Mouse (Mus musculus) adrenal gland, postnatal 0 days (tissue): Measurements from ENCODE around the gene Cdk11b. TPM values are rescaled to one million over a fixed set of nuclear protein-coding genes. Genes with fewer than 3 reads are reported as not detected.

Experiments
- polyA plus RNA-seq: library from polyadenylated mRNA; unstranded; fragments of >200 nt; fragmentation: Nextera tagmentation; extraction: Ambion mirVana; gene quantifications from 2 replicates; pipeline ENCODE4 v1.2.1, GENCODE M21; 2015

Gene Cdk11b
- 40.5 and 62.6 TPM in 2 replicates for polyA plus RNA-seq

DNA sequence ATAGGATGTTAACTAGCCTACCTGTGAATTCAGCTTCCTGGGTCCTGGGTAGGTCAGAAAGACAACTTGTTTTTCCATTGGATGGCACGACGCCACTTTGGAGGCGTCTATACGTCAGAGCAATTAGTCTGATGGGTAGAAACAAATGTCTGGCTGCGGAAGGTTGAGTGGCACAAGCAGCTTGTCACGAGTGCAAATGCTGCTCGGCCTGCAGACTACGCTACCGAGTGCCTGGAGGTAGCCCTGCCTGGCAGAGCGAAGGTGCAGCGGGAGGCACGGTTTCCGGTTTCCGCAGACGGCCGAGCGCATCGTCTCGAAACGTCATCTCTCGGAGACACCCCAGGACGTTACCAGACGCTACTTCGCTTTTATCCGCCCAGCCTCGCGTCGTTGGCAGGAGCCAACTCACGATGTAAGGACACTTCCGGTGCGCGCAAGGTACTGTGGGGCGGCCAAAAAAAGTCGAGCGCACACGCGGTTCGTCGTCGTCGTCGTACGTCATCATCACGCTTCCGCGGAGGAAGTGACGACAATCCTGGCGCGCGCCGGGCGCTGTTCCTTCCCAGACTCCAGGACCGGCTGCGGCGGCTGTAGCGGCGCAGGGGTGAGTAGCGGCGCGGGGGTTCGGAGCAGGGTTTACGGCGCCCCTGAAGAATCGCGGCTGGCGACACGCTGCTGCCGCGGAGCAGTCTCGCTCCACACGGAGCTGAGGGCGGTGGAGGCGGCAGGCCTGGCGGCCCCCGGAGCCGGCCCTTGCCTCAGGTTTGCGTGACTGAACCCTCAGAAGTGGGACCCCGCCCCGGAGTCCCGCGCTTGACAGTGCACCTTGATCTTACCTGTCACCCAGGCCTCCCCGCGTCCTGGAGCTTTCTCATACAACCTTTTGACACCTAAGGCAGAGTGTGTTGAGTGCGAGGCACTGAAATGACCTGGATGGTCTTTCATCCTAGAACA is at the start of gene Cdk11b:
TSS of gene Cdk11b (plus strand) at position 517 of the 954 bp plus-strand sequence.

DNA sequence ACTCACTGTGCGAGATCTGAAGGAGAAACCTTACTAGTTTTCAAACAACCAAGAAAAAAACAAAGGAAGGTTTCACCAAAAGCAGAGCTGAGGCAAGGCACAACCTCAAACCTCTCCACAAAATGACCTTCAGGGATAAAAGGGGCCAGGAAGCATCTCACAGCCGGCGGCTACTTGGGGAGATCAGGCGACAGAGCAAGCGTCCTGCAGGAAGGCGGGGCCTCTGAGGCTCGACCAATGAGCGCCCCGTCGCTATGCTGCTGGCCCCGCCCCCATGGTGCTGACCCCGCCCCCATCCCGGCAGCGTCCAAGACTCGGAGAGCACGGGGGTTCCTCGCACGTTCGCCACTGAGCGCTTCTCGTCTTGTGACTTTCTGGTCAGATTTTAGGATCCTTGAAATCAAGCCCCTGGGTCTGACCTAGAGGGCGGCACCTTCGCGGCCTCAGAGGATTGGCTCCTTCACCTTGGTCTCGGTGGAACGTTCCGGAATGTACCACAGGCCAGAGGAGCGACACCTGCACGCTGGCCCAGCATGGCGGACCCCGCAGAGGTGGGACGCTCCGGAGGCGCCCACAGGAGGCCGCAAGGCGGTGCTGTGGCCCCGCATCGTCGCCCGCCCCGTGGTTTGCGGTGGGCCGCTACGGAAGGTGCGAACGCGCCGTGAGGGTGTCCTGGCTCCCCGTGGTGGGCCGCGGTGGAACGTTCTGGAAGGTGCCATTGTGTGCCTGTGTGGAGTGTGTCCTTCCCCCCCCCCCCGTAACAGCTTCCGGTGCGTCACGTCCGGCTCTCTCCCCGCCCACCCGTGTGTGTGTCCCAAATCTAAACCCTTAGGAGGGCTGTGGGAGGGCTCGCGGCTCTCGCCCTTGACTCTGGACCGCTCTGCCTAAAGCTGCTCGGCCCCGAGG is 23.3 kb upstream of the Cdk11b start, which contains the start of gene Slc35e2:
TSS of gene Slc35e2 (plus strand) at position 326 of the 906 bp plus-strand sequence.

DNA sequence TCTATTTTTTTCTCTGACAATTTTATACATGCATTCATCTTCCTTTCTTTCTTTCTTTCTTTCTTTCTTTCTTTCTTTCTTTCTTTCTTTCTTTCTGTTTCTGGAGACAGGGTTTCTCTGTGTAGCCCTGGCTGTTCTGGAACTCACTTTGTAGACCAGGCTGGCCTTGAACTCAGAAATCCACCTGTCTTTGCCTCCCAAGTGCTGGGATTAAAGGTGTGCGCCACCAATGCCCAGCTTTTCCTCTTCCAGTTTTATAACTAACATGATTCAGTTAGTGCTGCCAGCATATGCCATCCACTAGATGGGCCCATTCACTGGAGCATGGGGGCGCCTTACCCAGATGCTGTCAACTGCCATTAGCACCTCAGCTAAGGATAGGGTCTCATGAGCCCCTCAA is 20.7 kb downstream of the Cdk11b start, which contains the start of gene Gm10563:
TSS of gene Gm10563 (minus strand) at position 101 of the 400 bp plus-strand sequence.

DNA sequence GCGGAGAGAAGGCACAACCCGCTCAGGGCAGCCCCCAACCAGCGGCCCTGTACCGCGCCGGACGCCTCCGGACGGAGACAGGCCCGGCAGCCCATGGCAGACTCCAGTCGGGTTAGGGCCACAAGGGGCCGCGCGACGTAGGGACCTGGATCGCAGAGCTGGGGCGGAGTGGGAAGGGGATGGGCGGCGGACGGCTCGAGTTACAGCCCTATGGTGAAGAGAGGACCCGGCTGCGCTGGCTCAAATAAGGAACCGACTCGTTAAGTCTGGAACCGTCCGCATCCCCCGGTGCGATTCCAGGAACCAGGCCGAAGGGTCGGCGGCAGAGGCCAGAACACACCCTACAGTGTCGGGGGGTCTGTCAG is 28.4 kb downstream of the Cdk11b start, which contains the start of gene Mmp23:
TSS of gene Mmp23 (minus strand) at position 299 of the 365 bp plus-strand sequence.

DNA sequence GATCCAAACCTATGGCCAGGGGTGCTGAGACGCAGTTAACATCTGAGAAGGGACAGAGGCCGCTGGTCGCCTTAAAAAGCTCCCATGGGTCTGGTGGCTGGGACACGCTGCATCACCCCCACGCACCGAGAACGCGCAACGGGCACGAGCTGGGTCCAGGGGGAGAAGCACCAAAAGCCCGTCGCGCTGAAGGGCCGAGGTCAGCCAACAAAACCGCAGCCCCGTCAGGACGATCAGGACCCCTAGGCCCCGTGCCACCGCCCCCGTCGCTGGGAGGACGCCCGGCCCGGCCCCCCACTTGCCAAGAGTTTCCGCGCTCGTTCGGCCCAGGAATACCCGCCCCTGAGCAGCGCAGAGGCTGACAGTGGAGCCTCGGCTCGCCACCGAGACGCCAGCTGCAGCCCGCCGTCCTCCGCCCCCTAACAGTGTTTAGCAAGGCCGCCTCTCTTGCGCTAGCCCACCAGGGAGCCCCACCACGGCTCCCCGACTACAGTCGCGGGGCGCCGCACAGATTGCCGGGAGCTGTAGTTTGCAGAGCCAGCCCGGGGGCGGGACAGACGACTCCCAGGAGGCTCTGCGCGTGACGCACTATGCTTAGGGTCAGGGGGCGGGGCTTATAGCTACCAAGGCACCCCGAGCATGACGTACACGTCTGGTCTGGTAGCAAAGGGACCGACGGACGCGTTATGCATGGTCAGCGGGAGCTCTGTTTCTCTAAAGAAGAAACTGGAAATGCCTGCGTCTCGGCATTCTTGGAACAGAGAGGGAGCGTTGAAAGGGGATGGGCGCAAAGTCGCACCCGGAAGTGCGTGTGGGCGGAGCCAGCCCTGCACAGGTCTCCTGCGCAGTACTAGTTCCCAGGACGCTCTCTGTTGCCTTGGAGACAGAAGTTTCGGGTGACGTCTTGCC is 44.3 kb downstream of the Cdk11b start, which contains the start of gene Mib2:
TSS of gene Mib2 (minus strand) at position 510 of the 909 bp plus-strand sequence.

DNA sequence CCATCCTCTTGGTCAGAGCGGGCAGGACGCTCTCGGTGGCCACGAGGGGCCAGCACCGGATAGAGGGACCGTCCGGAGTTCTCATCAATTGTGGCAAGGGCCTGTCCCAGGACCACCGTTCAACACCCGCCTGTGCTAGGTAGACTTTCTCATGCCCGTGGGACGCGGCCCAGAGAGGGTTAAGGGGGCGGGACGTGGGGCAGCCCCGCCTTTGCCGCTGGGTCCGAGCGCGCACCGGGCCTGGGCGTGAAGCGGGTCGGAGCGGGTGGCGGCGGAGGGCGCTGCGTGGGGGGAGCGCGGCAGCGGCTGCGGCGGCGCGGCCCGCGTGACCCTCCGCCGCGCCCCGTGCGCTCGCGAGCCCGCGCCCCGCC is 69.4 kb downstream of the Cdk11b start, which contains the start of gene Fndc10:
TSS of gene Fndc10 (plus strand) at position 232 of the 371 bp plus-strand sequence.

Other genes with a start within 250 kb of the Cdk11b start
- gene Gabrd, start 226.7 kb upstream of the Cdk11b start, polyA plus RNA-seq: 0.22 and 0.27 TPM in 2 replicates
- 1.3 TPM in 2 replicates for gene Cfap74, start 215.7 kb upstream of the Cdk11b start, polyA plus RNA-seq
- gene Tmem52, start 155.7 kb upstream of the Cdk11b start, polyA plus RNA-seq: 6.4 and 21.3 TPM in 2 replicates
- 289 and 296 TPM in 2 replicates for gene Gnb1, start 133.5 kb upstream of the Cdk11b start, polyA plus RNA-seq
- gene Nadk, start 62.5 kb upstream of the Cdk11b start, polyA plus RNA-seq: 69.7 and 136 TPM in 2 replicates
- gene Slc35e2, start 23.4 kb upstream of the Cdk11b start, polyA plus RNA-seq: 5.8 and 7.8 TPM in 2 replicates
- gene Gm10563, start 20.6 kb downstream of the Cdk11b start, polyA plus RNA-seq: not detected in 2 replicates
- gene Mmp23, start 28.5 kb downstream of the Cdk11b start, polyA plus RNA-seq: 73.1 and 96.3 TPM in 2 replicates
- gene Mib2, start 44.3 kb downstream of the Cdk11b start, polyA plus RNA-seq: 22.3 and 24.1 TPM in 2 replicates
- 26.3 and 55.7 TPM in 2 replicates for gene Fndc10, start 69.5 kb downstream of the Cdk11b start, polyA plus RNA-seq
- 224 and 227 TPM in 2 replicates for gene Ssu72, start 79.9 kb downstream of the Cdk11b start, polyA plus RNA-seq
- gene Tmem240, start 109.9 kb downstream of the Cdk11b start, polyA plus RNA-seq: 0.79 and 1.4 TPM in 2 replicates
- 32.3 and 51.0 TPM in 2 replicates for gene Atad3a, start 136.2 kb downstream of the Cdk11b start, polyA plus RNA-seq
- gene Vwa1, start 149.8 kb downstream of the Cdk11b start, polyA plus RNA-seq: 8.0 and 13.1 TPM in 2 replicates
- 0.19 and 0.60 TPM in 2 replicates for gene Tmem88b, start 161.0 kb downstream of the Cdk11b start, polyA plus RNA-seq
- gene Ankrd65, start 165.6 kb downstream of the Cdk11b start, polyA plus RNA-seq: 0.15 TPM in 1 of 2 replicates, not detected in the other
- gene Mrpl20, start 178.0 kb downstream of the Cdk11b start, polyA plus RNA-seq: 301 and 408 TPM in 2 replicates
- 73.0 and 127 TPM in 2 replicates for gene Ccnl2, start 187.6 kb downstream of the Cdk11b start, polyA plus RNA-seq
- gene Aurkaip1, start 206.4 kb downstream of the Cdk11b start, polyA plus RNA-seq: 316 and 348 TPM in 2 replicates
- 159 and 249 TPM in 2 replicates for gene Mxra8, start 214.8 kb downstream of the Cdk11b start, polyA plus RNA-seq
- 11.9 and 14.2 TPM in 2 replicates for gene Dvl1, start 222.5 kb downstream of the Cdk11b start, polyA plus RNA-seq
- 0.14 and 0.16 TPM in 2 replicates for gene Tas1r3, start 238.5 kb downstream of the Cdk11b start, polyA plus RNA-seq
- 7.7 and 9.1 TPM in 2 replicates for gene Cptp, start 244.6 kb downstream of the Cdk11b start, polyA plus RNA-seq
- gene Ints11, start 244.7 kb downstream of the Cdk11b start, polyA plus RNA-seq: 30.5 and 36.0 TPM in 2 replicates